Mouse (Mus musculus): ENCODE results near the gene Abcb6. TPM values are rescaled to one million over a fixed set of nuclear protein-coding genes. Genes with fewer than 3 reads are reported as not detected.

Abcb6 gene
- total RNA-seq, 1 experiment from 2014 or later = 44.5 TPM

- peak; percentile 98 for DNase-seq
Measured at GRCm38 (mm10) chr1:75142301-75143261, 37.6 kb downstream of the Abcb6 start, which contains the start of the genes Cnppd1 and Retreg2. Cnppd1 (minus strand) TSS chr1:75142711. Retreg2 (plus strand) TSS chr1:75142778.

- DNase-seq = peak; percentile 83
Measured at GRCm38 (mm10) chr1:75141486-75142190, 38.6 kb downstream of the Abcb6 start.

GRCm38 (mm10) chr1:75140601-75141190, 39.5 kb downstream of the Abcb6 start:
- DNase-seq = peak; percentile 36

- no peak for DNase-seq
Measured at GRCm38 (mm10) chr1:75138448-75138847, 41.7 kb downstream of the Abcb6 start.

GRCm38 (mm10) chr1:75136730-75137129, 43.5 kb downstream of the Abcb6 start:
- DNase-seq = no peak

GRCm38 (mm10) chr1:75136293-75136692, 43.9 kb downstream of the Abcb6 start:
- DNase-seq = no peak

- no peak for DNase-seq
Measured at GRCm38 (mm10) chr1:75133421-75134207, 46.6 kb downstream of the Abcb6 start, which contains the start of gene Slc23a3. Slc23a3 (minus strand) TSS chr1:75133890.

GRCm38 (mm10) chr1:75128641-75129040, 51.6 kb downstream of the Abcb6 start:
- no peak for DNase-seq

- no peak for DNase-seq
Measured at GRCm38 (mm10) chr1:75125418-75125817, 54.8 kb downstream of the Abcb6 start.

- DNase-seq = peak; percentile 96
Measured at GRCm38 (mm10) chr1:75124346-75125321, 55.6 kb downstream of the Abcb6 start, which contains the start of gene Nhej1. Nhej1 (minus strand) TSS chr1:75125200.

GRCm38 (mm10) chr1:75122211-75122610, 58.0 kb downstream of the Abcb6 start:
- no peak for DNase-seq

Small RNA genes lying within 50 kb of the gene (microRNA-seq; reads per million reads assigned to microRNA genes)
- gene Gm27943 = 0 reads per million in 2 experiments

Other genes starting within 250 kb of the Abcb6 start
- not detected in 2 replicates for gene Cfap65, start 244.8 kb downstream of the Abcb6 start, total RNA-seq (2021)
- 0.22 TPM in 1 of 2 replicates, not detected in the other for gene Ihh, start 228.7 kb downstream of the Abcb6 start, total RNA-seq (2021)
- gene Nhej1, start 55.2 kb downstream of the Abcb6 start, total RNA-seq (2021) = 4.3 and 5.9 TPM in 2 replicates
- 0.71 TPM in 1 of 2 replicates, not detected in the other for gene Slc23a3, start 46.5 kb downstream of the Abcb6 start, total RNA-seq (2021)
- 35.0 and 47.1 TPM in 2 replicates for gene Cnppd1, start 37.7 kb downstream of the Abcb6 start, total RNA-seq (2021)
- 74.1 and 78.4 TPM in 2 replicates for gene Retreg2, start 37.6 kb downstream of the Abcb6 start, total RNA-seq (2021)
- 26.3 and 33.5 TPM in 2 replicates for gene Zfand2b, start 11.7 kb downstream of the Abcb6 start, total RNA-seq (2021)
- 14.4 and 19.8 TPM in 2 replicates for gene Ankzf1, start 11.8 kb upstream of the Abcb6 start, total RNA-seq (2021)
- gene Atg9a, start 11.8 kb upstream of the Abcb6 start, total RNA-seq (2021) = 36.0 and 36.4 TPM in 2 replicates
- 18.0 and 24.7 TPM in 2 replicates for gene Glb1l, start 30.4 kb upstream of the Abcb6 start, total RNA-seq (2021)
- gene Stk16, start 30.4 kb upstream of the Abcb6 start, total RNA-seq (2021) = 95.6 and 104 TPM in 2 replicates
- gene Tuba4a, start 39.5 kb upstream of the Abcb6 start, total RNA-seq (2021) = 42.9 and 53.1 TPM in 2 replicates
- not detected in 2 replicates for gene A630095N17Rik, start 51.7 kb upstream of the Abcb6 start, total RNA-seq (2021)
- 49.3 and 66.8 TPM in 2 replicates for gene Dnajb2, start 56.0 kb upstream of the Abcb6 start, total RNA-seq (2021)
- 46.5 and 57.2 TPM in 2 replicates for gene Ptprn, start 84.1 kb upstream of the Abcb6 start, total RNA-seq (2021)
- 119 and 126 TPM in 2 replicates for gene Resp18, start 98.0 kb upstream of the Abcb6 start, total RNA-seq (2021)
- 92.5 and 101 TPM in 2 replicates for gene Dnpep, start 137.6 kb upstream of the Abcb6 start, total RNA-seq (2021)
- 19.8 and 26.9 TPM in 2 replicates for gene Des, start 179.9 kb upstream of the Abcb6 start, total RNA-seq (2021)
- 11.0 and 18.3 TPM in 2 replicates for gene Speg, start 194.9 kb upstream of the Abcb6 start, total RNA-seq (2021)

Measured in adrenal gland, postnatal 14 days (tissue).